Mouse (Mus musculus) hematopoietic stem cell, adult 5-6 weeks (primary cell): Measurements from ENCODE around the gene Slc35g1. TPM values are rescaled to one million over a fixed set of nuclear protein-coding genes. Genes with fewer than 3 reads are reported as not detected.
"Not testable (repeated sequence)": the region's sequence is repeated elsewhere in the genome, so short reads cannot be mapped to it uniquely, and the experiment has no call there.

Experiments used
- ATAC-seq, 2 experiments: fragments of 125-278 bp in 1 of 2; replicated peaks in 1 of 2; 2 replicates each; pipeline ENCODE4 v1.8.0; 2016 to 2017; ENCODE audit warnings: inconsistent platforms in 2 of 2, mild to moderate bottlenecking in 2 of 2, moderate number of reproducible peaks in 2 of 2, low read depth in 1 of 2, moderate TSS enrichment in 1 of 2; ENCODE audit not compliant: low FRiP score in 2 of 2, poor library complexity in 2 of 2, severe bottlenecking in 2 of 2, insufficient read depth in 1 of 2, low TSS enrichment in 1 of 2
- total RNA-seq: library from RNA; stranded (forward); fragments of 172-1452, 232-1000 nt; gene quantifications from 2 replicates; pipeline ENCODE4 v1.2.3, GENCODE M21; 2017

The Slc35g1 gene
- total RNA-seq, 1 experiment from 2014 or later, result 10.9 TPM

DNA sequence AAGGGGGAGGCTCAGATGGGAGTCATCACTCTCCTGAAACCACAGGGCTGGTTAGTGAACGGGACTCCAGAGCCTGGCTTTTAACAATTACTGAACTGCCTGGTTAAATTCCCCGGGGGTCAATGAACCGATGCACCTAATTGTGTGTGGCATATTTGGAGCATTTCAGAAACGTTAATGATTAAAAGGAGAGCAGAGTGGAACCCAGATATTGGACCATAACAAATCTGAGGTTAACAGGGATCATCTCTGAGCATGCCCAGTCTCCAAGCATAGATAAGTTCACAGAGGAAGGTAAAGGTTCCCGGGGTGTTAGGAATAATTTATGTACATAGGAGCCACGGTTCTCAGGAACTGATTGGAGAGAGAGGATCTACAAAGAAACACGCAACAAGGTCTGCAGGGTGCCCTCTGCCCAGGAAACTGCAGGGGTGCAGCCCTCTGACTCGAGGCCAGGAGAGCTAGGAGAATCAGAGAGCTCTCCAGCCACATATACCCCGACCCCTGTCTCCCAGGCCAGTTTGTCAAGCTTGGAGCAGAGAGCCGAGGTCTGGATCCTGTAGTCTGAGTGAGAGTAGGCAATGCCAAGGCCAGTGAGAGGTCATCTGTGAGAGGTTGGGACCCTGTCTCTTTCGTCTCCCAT lies 23.2 kb upstream of the Slc35g1 start:
- no peak for ATAC-seq

DNA sequence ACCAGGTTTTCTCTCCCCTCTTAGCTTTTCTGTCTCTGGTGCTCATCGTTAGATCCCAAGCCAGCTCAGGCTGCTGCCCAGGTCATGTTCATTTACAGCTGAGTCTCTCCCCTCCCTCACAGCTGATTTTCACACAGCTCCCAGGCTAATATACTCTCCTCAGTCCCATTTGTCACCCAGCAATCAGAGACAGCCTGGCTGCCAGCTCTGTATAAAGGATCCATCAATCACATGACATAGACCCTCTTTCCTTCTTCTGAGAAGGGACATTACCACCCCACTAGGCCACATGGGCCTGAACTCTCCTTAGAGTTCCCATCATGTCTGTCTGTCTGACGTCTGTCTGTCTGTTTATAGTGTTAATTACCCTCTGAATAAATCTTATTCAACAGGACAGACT lies 22.4 kb upstream of the Slc35g1 start:
- ATAC-seq, result no peak

- no peak for ATAC-seq
Measured at GRCm38 (mm10) chr19:38383769-38384168, 12.0 kb upstream of the Slc35g1 start.

GRCm38 (mm10) chr19:38387021-38387420 lies 8.8 kb upstream of the Slc35g1 start:
- ATAC-seq, result not testable (repeated sequence)

DNA sequence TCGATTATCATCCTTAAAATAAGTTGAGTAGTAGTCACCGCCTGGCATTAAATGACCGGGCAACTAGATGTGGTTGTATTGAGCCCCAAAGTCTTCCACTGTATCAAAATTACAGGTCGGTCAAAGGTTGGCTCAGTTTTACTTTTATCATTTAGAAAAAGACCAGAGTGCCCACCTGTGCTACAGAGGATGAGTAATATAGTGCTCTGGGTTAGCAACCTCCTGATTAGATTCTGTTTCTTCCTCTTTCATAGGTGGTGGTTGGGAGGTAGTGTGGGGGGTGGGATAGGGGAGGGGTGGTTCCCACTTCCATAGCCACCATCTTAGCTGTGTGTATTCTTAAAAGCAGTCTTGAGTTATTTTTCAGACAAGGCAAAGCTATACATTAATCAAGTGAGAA lies 7.9 kb upstream of the Slc35g1 start:
- ATAC-seq, result no peak

- ATAC-seq, result no peak
Measured at GRCm38 (mm10) chr19:38396633-38396970, 822 bp downstream of the Slc35g1 start.

GRCm38 (mm10) chr19:38397004-38397403 lies 1.2 kb downstream of the Slc35g1 start:
- no peak for ATAC-seq

DNA sequence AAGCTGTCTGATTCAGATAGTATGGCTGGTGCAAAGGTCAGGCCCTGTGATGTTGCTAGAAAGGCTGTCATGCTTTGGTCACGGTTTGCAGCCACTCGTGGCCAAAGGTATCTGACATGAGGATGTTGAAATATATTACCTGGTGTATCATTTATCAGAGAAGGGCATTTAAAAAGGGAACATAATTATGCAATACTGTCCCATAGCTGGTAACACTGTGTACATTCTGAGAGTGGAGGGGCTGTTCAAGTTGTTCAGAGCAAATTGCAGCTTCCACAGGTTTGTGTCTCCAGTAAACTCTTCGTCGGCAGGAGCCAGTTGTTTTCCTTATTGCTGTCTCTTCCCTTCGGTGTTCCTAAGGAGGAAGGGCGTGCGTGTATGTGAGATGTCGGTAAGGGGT lies 3.2 kb downstream of the Slc35g1 start:
- no peak for ATAC-seq

DNA sequence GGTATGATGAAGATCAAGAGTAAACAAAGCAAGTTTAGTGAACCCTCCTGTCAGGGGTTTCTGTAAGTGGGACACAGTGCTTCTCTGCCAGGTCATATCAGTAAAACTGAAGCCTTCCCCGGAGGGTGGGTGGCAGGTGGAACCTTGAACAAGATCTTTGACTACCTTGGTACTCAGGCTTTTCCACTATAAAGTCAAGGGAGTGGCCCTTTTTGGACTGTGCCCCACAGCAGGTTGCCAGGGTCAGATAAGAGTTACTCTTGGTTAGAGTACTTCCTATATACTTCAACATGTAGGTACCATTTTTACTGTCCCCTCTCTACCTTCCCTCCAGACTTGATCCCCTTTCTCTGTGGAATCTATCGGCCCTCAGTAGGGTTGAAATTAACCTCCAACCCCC lies 5.1 kb downstream of the Slc35g1 start:
- no peak for ATAC-seq

- ATAC-seq, result no peak
Measured at GRCm38 (mm10) chr19:38401416-38401815, 5.6 kb downstream of the Slc35g1 start.

DNA sequence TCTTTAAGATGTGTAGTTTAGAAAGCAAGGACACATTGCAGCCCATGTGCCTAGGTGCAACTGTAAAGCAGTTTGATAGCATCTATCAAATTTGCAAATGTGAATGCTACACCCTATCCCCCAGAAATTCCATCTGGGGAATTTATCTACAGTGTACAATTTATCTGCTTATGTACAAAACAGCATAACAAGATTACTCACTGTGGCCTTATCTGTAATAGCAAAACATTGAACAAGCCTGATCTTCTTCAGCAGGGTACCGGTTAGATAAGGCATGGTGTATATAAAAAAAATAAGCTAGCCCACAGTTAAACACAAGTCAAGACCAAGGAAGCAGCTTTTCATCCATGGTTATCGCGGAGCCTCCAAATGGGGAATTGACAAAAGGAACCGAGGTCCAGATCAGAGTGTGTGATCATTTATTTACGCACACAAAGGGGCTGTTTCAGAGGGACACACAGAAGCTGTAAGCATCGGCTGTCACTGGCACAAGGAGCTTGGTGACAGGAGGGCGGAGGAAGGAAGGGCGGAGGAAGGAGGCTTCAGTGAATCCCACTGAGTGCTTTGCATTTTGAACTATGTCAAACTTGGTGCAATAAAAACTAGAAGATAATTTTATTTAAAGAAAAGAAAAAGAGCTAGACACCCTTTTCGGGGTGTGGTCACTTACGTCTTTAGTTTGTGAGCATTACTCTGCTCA lies 14.7 kb downstream of the Slc35g1 start:
- ATAC-seq, result no peak

DNA sequence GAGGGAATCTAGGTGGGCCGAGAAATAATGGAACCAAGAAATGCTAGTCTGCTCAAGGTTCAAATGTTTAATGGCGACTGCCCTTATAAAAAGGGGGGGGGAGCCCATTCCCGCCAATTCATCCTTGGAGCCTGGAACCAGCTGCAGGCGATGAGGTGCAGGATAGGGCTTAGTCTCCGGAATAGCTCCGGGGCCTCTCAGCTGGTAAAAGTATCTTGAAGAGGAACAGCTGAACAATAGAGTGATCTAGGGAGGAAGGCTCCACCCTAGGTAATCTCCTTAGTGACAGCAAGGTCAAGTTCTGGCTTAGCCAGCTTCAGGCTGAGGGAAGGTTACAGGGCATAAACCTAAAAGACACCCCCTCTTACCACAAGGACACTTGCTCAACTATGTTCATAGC lies 18.1 kb downstream of the Slc35g1 start:
- no peak for ATAC-seq

GRCm38 (mm10) chr19:38418819-38419423 lies 23.1 kb downstream of the Slc35g1 start:
- no peak for ATAC-seq

DNA sequence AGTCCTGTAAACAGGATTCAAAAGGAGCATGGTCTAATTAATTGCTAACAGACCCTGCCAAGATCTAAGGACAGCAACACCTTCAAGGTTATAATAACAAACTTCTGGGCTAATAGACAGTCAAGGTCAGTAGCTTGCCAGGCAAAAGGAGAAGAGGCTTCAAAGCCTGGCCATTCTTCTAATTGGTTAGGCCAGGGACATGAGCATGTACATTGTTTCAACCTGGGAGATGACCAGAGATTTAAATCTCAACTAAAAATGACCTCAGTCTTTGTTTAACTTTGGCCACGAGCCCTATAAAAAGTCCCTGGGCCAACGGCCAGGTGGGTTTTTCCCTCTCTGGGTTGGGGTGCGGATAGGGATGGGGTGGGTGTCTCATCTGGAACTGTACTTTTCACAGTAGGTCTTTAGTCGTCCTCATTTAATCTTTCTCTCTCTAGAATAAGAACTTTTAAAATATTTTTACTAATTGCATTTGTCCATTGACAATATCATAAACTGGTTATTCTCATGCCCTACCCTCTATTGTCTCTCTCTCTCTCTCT lies 25.0 kb downstream of the Slc35g1 start:
- ATAC-seq, result no peak

DNA sequence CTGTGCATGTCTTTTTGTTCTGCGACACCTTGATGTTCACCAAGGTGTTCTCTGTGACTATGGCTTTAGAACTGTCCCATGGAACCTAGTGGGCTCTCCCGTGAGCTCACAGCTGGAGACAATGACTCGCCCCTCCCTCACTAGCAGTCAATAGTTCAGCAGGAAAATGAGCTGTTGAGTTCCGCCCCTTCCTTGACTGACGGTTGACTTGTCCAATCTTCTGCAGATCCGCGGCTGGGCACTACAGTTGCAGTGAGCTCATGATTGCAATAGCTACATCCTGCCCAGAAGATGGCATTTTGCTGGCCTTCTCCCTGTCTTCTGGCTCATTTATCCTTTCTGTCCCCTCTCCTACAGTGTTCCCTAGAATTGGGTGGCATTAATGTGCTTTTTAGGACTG lies 25.7 kb downstream of the Slc35g1 start:
- ATAC-seq, result no peak

GRCm38 (mm10) chr19:38422926-38423325 lies 27.1 kb downstream of the Slc35g1 start:
- ATAC-seq, result no peak

GRCm38 (mm10) chr19:38423884-38424283 lies 28.1 kb downstream of the Slc35g1 start:
- no peak for ATAC-seq

GRCm38 (mm10) chr19:38424581-38424980 lies 28.8 kb downstream of the Slc35g1 start:
- ATAC-seq, result no peak
